Mouse (Mus musculus) embryonic facial prominence, embryonic 11.5 days (tissue): ENCODE data around the gene Rpl41. TPM values are rescaled to one million over a fixed set of nuclear protein-coding genes. Genes with fewer than 3 reads are reported as not detected.
"Not testable (repeated sequence)": the region's sequence is repeated elsewhere in the genome, so short reads cannot be mapped to it uniquely, and the experiment has no call there.

ENCODE experiments used
- ATAC-seq: fragments of 200-750 bp; cut with Nextera tagmentation; replicated peaks from 2 replicates; pipeline ENCODE4 v1.8.0; 2017; ENCODE audit warnings: low read depth; ENCODE audit not compliant: insufficient number of reproducible peaks, low FRiP score, low TSS enrichment
- DNase-seq: peaks from one replicate; pipeline ENCODE4 v3.0.0-alpha.2; 2015; ENCODE audit warnings: low spot score
- H3K27ac ChIP-seq: fragments of 300-500 bp; sonication (generic); replicated peaks from 2 replicates; pipeline ENCODE4 v1.5.1; 2014; ENCODE audit warnings: mild to moderate bottlenecking, low read depth, low read length, control low read depth
- H3K27me3 ChIP-seq: fragments of 300-500 bp; sonication (generic); 2 replicates; pipeline ENCODE4 v1.6.1; 2014; ENCODE audit warnings: mild to moderate bottlenecking, low read length, moderate library complexity, mixed read lengths; ENCODE audit not compliant: control insufficient read depth, insufficient read depth
- H3K36me3 ChIP-seq: fragments of 300-500 bp; sonication (generic); replicated peaks from 2 replicates; pipeline ENCODE4 v1.6.1; 2014; ENCODE audit warnings: low read depth, mild to moderate bottlenecking, low read length, moderate library complexity, mixed read lengths; ENCODE audit not compliant: control insufficient read depth, insufficient read depth
- H3K4me1 ChIP-seq: fragments of 300-500 bp; sonication (generic); 2 replicates; pipeline ENCODE4 v1.6.1; 2014; ENCODE audit warnings: low read length, mixed read lengths; ENCODE audit not compliant: control insufficient read depth, insufficient read depth
- H3K4me2 ChIP-seq: fragments of 300-500 bp; sonication (generic); 2 replicates; pipeline ENCODE4 v1.6.1; 2014; ENCODE audit warnings: low read depth, mild to moderate bottlenecking, control low read depth, low read length, moderate library complexity
- H3K4me3 ChIP-seq: fragments of 300-500 bp; sonication (generic); 2 replicates; pipeline ENCODE4 v1.5.1; 2014; ENCODE audit warnings: low read depth, low read length, control low read depth
- H3K9ac ChIP-seq: fragments of 300-500 bp; sonication (generic); replicated peaks from 2 replicates; pipeline ENCODE4 v1.6.1; 2014; ENCODE audit warnings: mild to moderate bottlenecking, control low read depth, low read length
- H3K9me3 ChIP-seq: fragments of 300-500 bp; sonication (generic); replicated peaks from 2 replicates; pipeline ENCODE4 v1.6.1; 2016; ENCODE audit warnings: mild to moderate bottlenecking, low read length, inconsistent platforms, mixed read lengths; ENCODE audit not compliant: control insufficient read depth
- WGBS: fragments of 180-500 bp; shearing (Covaris S2); extraction: QIAGEN DNeasy Blood & Tissue Kit; methylation state at CpG from one replicate; pipeline ENCODE4 v1.1.7; 2014; 5-methylcytosine and 5-hydroxymethylcytosine counted together
- polyA plus RNA-seq: library from polyadenylated mRNA; unstranded; fragments of >200 nt; fragmentation: Nextera tagmentation; extraction: Ambion mirVana; gene quantifications from 2 replicates; pipeline ENCODE4 v1.2.1, GENCODE M21; 2014

The Rpl41 gene
- polyA plus RNA-seq, 1 experiment from 2014 or later, result 3,098 TPM

DNA sequence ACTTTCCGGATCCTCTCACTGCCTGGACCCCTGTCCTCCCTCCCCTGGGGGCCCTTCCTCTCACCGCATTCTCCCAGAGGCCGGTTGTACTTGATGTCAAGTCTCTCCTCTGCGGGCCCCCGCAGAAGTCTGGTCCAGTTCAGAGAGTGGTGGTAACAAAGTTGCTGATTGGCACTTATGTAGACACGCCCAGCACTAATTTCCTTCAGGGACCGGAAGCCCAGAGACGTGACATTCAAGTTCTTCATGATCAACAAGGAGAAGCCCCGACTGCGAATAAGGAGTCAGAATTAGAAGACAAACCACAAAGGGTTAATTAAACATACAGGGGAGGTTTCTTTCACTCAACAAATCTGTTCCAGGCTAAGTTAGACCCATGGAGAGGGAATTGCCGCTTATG lies 29.2 kb upstream of the Rpl41 start:
- Histone ChIP-seq H3K4me2 (no peak overlapping the region), H3K27ac (no peak overlapping the region), H3K9me3 (no peaks in the 10 kb centered on the region), H3K4me3 (no peak overlapping the region), H3K27me3 (no peaks in the 10 kb centered on the region), H3K9ac (no peak overlapping the region), H3K36me3 (no peaks in the 10 kb centered on the region), H3K4me1 (no peaks in the 10 kb centered on the region)
- WGBS, result 73% methylated on average over 11 of the region's 11 CpGs
- DNase-seq (no peak), ATAC-seq (no peak)

DNA sequence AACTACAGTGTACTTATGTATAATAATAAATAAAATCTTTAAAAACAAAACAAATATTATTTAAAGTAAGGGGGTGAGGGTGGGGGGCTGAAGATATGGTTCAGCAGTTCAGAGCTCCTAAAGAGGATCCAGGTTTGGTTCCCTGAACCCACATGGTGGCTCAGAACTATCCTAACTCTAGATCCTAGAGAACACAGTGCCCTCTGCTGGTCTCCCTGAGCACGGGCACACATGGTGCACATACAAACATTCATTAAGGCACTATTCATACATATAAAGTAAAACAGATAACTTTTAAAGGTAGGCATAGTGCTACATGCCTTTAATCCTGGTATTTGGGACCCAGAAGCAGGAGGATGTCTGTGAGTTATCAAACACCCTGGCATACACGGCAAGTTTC lies 26.0 kb upstream of the Rpl41 start:
- ATAC-seq (no peak), DNase-seq (no peak)
- no peak overlapping the region for H3K27ac ChIP-seq
- no peaks in the 10 kb centered on the region for H3K36me3 ChIP-seq
- no peak overlapping the region for H3K4me2 ChIP-seq
- WGBS, result 93% methylated on average over 2 of the region's 2 CpGs
- no peaks in the 10 kb centered on the region for H3K4me1 ChIP-seq
- no peaks in the 10 kb centered on the region for H3K27me3 ChIP-seq
- no peak overlapping the region for H3K4me3 ChIP-seq
- H3K9me3 ChIP-seq, result no peaks in the 10 kb centered on the region
- no peak overlapping the region for H3K9ac ChIP-seq

DNA sequence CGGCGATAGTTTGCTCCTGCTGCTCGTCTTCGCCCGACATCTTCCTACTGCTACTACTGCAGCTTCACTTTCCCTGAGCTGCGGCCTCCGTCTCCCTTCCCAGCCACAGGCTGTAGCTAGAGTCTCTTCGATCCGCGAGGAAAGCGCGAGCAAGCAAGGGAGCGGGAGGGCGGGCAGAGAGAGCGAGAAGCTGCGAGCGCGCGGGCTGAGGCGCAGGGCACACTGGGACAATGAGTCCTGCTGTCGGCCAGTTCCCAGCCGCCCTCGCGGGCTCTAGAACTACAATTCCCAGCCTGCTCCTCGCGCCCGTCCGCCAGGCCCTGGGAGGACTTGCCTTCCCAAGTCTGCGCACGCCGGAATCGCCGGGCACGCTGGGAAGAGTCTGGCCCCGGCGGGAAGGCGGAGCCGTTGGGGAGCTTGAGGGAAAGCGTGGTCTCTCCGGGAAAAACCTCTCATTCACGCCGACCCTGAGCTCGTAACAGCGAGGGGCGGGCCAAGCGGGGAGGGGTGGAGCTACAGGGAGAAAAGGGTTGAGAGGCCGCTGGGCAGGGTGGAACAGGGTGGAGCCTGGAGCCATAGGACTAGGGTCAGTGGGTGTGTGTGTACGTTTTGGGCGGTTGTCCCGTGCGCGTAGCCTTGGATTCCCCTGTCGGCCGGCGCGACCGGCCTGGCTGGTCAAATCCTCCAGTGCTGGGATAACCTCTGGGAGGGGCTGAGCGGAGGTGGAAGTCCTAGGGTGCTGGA lies 16.9 kb upstream of the Rpl41 start, which contains the start of gene Pa2g4:
TSS of gene Pa2g4 (minus strand) at position 200 of the 744 bp plus-strand sequence.
- no peaks in the 10 kb centered on the region for H3K27me3 ChIP-seq
- DNase-seq (peak; percentile 100), ATAC-seq (peak; percentile 99)
- no peaks in the 10 kb centered on the region for H3K9me3 ChIP-seq
- peak within 1 kb of the TSS; percentile 94 for H3K4me3 ChIP-seq
- H3K27ac ChIP-seq, result peak within 1 kb of the TSS; percentile 85
- peak within 1 kb of the TSS; percentile 90 for H3K4me2 ChIP-seq
- WGBS, result under 1% methylated on average over 58 of the region's 58 CpGs
- peak within 1 kb of the TSS; percentile 94 for H3K9ac ChIP-seq
- 0 out of 2 replicates have a peak, but pooled peaks cover 3% of the 10 kb centered on the region for H3K4me1 ChIP-seq
- peaks cover 4% of the 10 kb centered on the region for H3K36me3 ChIP-seq

DNA sequence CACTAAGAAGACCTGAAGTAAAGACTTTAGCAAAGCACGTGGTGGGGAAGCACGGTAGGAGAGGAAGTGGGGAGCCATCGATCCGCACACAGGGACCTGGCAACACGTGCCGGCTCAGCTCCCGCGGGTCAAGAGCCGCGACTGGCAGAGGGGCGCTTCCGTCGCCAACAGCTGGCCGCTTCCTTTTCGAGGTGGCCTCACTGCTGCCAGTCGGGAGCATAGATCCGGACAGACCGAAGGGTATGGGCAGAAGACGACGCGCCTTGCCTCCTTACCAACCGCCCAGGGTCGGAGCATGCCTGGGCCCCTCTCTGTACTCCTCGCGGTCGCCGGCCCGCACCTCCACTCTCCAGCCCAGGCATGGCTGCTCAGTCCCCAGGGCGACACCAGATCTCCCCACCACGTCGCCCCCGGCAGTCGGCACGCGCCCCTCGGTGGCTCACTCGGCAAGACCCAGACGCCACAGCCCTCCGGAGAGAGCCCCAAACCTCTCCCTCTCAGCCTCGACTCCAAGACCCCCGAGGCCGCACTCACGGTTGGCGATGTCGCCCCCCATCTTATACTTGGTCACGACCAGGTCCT lies 16.2 kb upstream of the Rpl41 start:
- Histone ChIP-seq H3K9me3 (no peaks in the 10 kb centered on the region), H3K27me3 (no peaks in the 10 kb centered on the region), H3K4me3 (peak overlapping the region; percentile 94), H3K4me2 (peak overlapping the region; percentile 90), H3K36me3 (peaks cover 6% of the 10 kb centered on the region), H3K4me1 (0 out of 2 replicates have a peak, but pooled peaks cover 3% of the 10 kb centered on the region), H3K27ac (peak overlapping the region; percentile 85), H3K9ac (peak overlapping the region; percentile 94)
- peak; percentile 45 for DNase-seq
- peak; percentile 50 for ATAC-seq
- 0% methylated on average over 46 of the region's 46 CpGs for WGBS

DNA sequence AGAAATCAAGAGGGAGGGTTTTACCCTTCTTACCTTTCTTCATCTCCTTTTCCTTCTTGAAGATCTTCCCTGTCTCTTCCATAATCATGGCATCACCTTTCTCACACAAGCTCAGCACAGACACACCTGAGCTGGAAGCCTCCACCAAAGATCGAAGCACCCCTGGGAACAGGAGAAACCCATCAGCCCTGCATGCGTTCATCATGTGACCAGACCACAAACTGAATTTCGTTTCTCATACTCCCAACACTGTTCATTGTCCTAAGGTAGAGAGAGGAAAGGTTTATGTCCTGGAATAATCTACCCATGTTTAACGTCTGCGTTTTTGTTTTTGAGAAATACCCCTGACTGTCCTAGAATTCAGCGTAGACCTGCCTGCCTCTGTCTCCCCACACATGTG lies 14.4 kb upstream of the Rpl41 start:
- ATAC-seq (no peak), DNase-seq (no peak)
- H3K9ac ChIP-seq, result peak overlapping the region; percentile 5; the same call in 1 of the 2 replicates

DNA sequence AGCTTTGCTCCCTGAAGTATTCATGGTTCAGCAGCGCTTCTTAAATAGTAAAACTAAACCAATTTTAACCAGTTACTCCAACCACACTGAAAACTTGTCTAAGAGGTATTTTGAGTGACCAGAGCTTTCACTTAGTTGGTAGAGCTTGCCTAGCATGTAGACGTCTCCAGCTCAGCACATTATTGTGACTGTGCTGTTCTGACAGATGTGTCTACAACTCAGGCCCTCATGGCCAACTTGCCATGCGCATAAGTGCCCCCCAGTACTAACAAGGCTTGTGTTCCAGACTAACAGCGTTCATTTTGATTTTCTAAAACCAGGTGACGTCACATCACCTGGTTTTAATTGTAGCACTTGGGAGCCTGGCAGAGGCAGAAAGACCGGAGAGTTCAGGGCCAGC lies 7.9 kb upstream of the Rpl41 start:
- Histone ChIP-seq H3K4me1 (no peaks in the 10 kb centered on the region), H3K27ac (no peak overlapping the region), H3K9ac (no peak overlapping the region), H3K36me3 (peaks cover 7% of the 10 kb centered on the region), H3K9me3 (no peaks in the 10 kb centered on the region), H3K27me3 (no peaks in the 10 kb centered on the region), H3K4me2 (no peak overlapping the region), H3K4me3 (no peak overlapping the region)
- no peak for ATAC-seq
- WGBS, result 75% methylated on average over 6 of the region's 6 CpGs
- DNase-seq, result peak; percentile 19

More for the DNA sequence above, 14.4 kb upstream of the Rpl41 start:
- no peak overlapping the region for H3K27ac ChIP-seq
- no peak overlapping the region for H3K4me3 ChIP-seq
- no peak overlapping the region for H3K4me2 ChIP-seq
- H3K27me3 ChIP-seq, result no peaks in the 10 kb centered on the region
- H3K4me1 ChIP-seq, result 0 out of 2 replicates have a peak, but pooled peaks cover 3% of the 10 kb centered on the region
- peaks cover 11% of the 10 kb centered on the region for H3K36me3 ChIP-seq
- H3K9me3 ChIP-seq, result no peaks in the 10 kb centered on the region
- 86% methylated on average over 6 of the region's 6 CpGs for WGBS

DNA sequence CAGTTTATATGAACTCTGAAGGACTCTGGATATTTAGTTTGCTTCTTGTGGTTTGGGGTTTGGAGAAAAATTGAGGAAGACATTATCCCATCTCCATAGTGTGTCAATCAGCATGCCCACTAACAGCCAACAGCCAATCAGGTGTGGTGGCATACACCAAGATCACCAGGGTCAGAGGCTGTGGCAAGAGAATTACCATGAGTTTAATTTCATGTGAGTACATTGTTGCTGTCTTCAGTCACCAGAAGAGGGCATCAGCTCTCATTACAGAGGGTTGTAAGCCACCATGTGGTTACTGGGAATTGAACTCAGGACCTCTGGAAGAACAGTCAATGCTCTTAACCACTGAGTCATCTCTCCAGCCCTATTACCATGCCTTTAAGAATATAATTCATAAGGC lies 7.2 kb upstream of the Rpl41 start:
- Histone ChIP-seq H3K9me3 (no peaks in the 10 kb centered on the region), H3K36me3 (peaks cover 7% of the 10 kb centered on the region), H3K4me2 (no peak overlapping the region), H3K4me1 (no peaks in the 10 kb centered on the region), H3K27ac (no peak overlapping the region), H3K9ac (no peak overlapping the region), H3K4me3 (no peak overlapping the region), H3K27me3 (no peaks in the 10 kb centered on the region)
- DNase-seq (no peak), ATAC-seq (no peak)

DNA sequence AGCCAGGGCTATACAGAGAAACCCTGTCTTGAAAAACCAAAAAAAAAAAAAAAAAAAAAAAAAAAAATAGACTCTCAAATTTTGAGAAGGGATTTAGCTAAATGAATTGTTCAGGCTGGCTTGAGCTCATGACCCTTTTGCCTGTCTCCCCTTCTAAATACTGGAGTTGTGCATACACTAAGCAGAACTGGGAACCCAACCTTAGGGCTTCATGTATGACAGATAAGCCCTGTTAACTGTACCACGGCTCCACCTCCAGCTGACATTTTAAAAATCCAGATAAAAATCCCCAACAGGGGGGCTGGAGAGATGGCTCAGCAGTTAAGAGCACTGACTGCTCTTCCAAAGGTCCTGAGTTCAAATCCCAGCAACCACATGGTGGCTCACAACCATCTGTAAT lies 6.5 kb upstream of the Rpl41 start:
- H3K9ac ChIP-seq, DNase-seq, H3K9me3 ChIP-seq, H3K4me1 ChIP-seq, ATAC-seq, H3K36me3 ChIP-seq, H3K27ac ChIP-seq, H3K4me2 ChIP-seq, H3K27me3 ChIP-seq, H3K4me3 ChIP-seq: not testable (repeated sequence)
- 85% methylated on average over 1 of the region's 1 CpGs for WGBS
